Mouse (Mus musculus) A20 (cell line): ENCODE results near the gene Lrrc8a.
A peak's percentile ranks its signal among the peaks of the same experiment; 100 is the strongest.

ENCODE experiments used
- DNase-seq: peaks from one replicate; pipeline ENCODE4 v3.0.0-alpha.2; 2011; ENCODE audit warnings: low read depth, low spot score

Gene Lrrc8a

GRCm38 (mm10) chr2:30261064-30261736, 23.7 kb downstream of the Lrrc8a start:
- peak; percentile 27 for DNase-seq

GRCm38 (mm10) chr2:30261921-30262839, 24.7 kb downstream of the Lrrc8a start:
- DNase-seq: no peak

- no peak for DNase-seq
Measured at GRCm38 (mm10) chr2:30262840-30263441, 25.4 kb downstream of the Lrrc8a start.

- DNase-seq: no peak
Measured at GRCm38 (mm10) chr2:30263811-30264210, 26.3 kb downstream of the Lrrc8a start.

GRCm38 (mm10) chr2:30264671-30265519, 27.4 kb downstream of the Lrrc8a start:
- no peak for DNase-seq

- DNase-seq: no peak
Measured at GRCm38 (mm10) chr2:30265767-30266253, 28.3 kb downstream of the Lrrc8a start, which contains the start of gene Phyhd1. Gene Phyhd1, plus strand, starts transcription at chr2:30266203.

GRCm38 (mm10) chr2:30266392-30266941, 29.0 kb downstream of the Lrrc8a start:
- no peak for DNase-seq

GRCm38 (mm10) chr2:30267466-30267865, 30.0 kb downstream of the Lrrc8a start:
- DNase-seq: no peak

GRCm38 (mm10) chr2:30268371-30268770, 30.9 kb downstream of the Lrrc8a start:
- DNase-seq: no peak

- DNase-seq: peak; percentile 70
Measured at GRCm38 (mm10) chr2:30269241-30269990, 31.9 kb downstream of the Lrrc8a start.

GRCm38 (mm10) chr2:30270134-30270533, 32.6 kb downstream of the Lrrc8a start:
- DNase-seq: peak; percentile 73

GRCm38 (mm10) chr2:30280743-30281142, 43.2 kb downstream of the Lrrc8a start, which contains the start of gene Gm28038:
Gene Gm28038, plus strand, starts transcription at chr2:30281043.
- no peak for DNase-seq

- no peak for DNase-seq
Measured at GRCm38 (mm10) chr2:30281651-30282050, 44.1 kb downstream of the Lrrc8a start.

- no peak for DNase-seq
Measured at GRCm38 (mm10) chr2:30283193-30283592, 45.7 kb downstream of the Lrrc8a start.

GRCm38 (mm10) chr2:30285004-30285403, 47.5 kb downstream of the Lrrc8a start:
- DNase-seq: peak; percentile 46

- no peak for DNase-seq
Measured at GRCm38 (mm10) chr2:30285416-30286181, 48.1 kb downstream of the Lrrc8a start.

- peak; percentile 94 for DNase-seq
Measured at GRCm38 (mm10) chr2:30286192-30287026, 48.9 kb downstream of the Lrrc8a start, which contains the start of the genes Dolk and Nup188. Gene Dolk, minus strand, starts transcription at chr2:30286334. Gene Nup188, plus strand, starts transcription at chr2:30286397.

GRCm38 (mm10) chr2:30287027-30287373, 49.5 kb downstream of the Lrrc8a start:
- peak; percentile 70 for DNase-seq
